Mouse (Mus musculus) heart, postnatal 0 days (tissue): Measurements from ENCODE around the gene Igsf21. TPM values are rescaled to one million over a fixed set of nuclear protein-coding genes. Genes with fewer than 3 reads are reported as not detected.

Source experiments
- ATAC-seq: fragments of 200-750 bp; cut with Nextera tagmentation; 2 replicates; pipeline ENCODE4 v1.8.0; 2017; ENCODE audit warnings: low read depth, moderate number of reproducible peaks, moderate library complexity; ENCODE audit not compliant: insufficient read depth
- DNase-seq: peaks from one replicate; pipeline ENCODE4 v3.0.0-alpha.2; 2016; ENCODE audit warnings: low spot score
- H3K27ac ChIP-seq: fragments of 300-500 bp; sonication (generic); 2 replicates; pipeline ENCODE4 v1.5.1; 2014; ENCODE audit warnings: low read depth, mild to moderate bottlenecking
- H3K27me3 ChIP-seq: fragments of 300-500 bp; sonication (generic); 2 replicates; pipeline ENCODE4 v1.6.1; 2014; ENCODE audit warnings: low read length, mixed read lengths; ENCODE audit not compliant: control insufficient read depth, insufficient read depth
- H3K36me3 ChIP-seq: fragments of 300-500 bp; sonication (generic); replicated peaks from 2 replicates; pipeline ENCODE4 v1.6.1; 2014; ENCODE audit warnings: low read length, mixed read lengths; ENCODE audit not compliant: control insufficient read depth, insufficient read depth
- H3K4me1 ChIP-seq: fragments of 300-500 bp; sonication (generic); 2 replicates; pipeline ENCODE4 v1.6.1; 2014; ENCODE audit warnings: antibody characterized with exemption; ENCODE audit not compliant: control insufficient read depth, insufficient read depth
- H3K4me2 ChIP-seq: fragments of 300-500 bp; sonication (generic); 2 replicates; pipeline ENCODE4 v1.6.1; 2014; ENCODE audit warnings: low read depth, mild to moderate bottlenecking, low read length, moderate library complexity
- H3K4me3 ChIP-seq: fragments of 300-500 bp; sonication (generic); 2 replicates; pipeline ENCODE4 v1.5.1; 2014; ENCODE audit warnings: low read depth, low read length
- H3K9ac ChIP-seq: fragments of 300-500 bp; sonication (generic); replicated peaks from 2 replicates; pipeline ENCODE4 v1.6.1; 2014; ENCODE audit warnings: low read depth, low read length, mixed read lengths
- H3K9me3 ChIP-seq: fragments of 300-500 bp; sonication (generic); replicated peaks from 2 replicates; pipeline ENCODE4 v1.6.1; 2016; ENCODE audit warnings: low read length; ENCODE audit not compliant: control insufficient read depth
- CTCF ChIP-seq: IDR thresholded peaks from 2 replicates; pipeline ENCODE4 v1.5.1; 2016; ENCODE audit warnings: antibody characterized with exemption, control low read depth, low read depth
- EP300 ChIP-seq: IDR thresholded peaks from 2 replicates; pipeline ENCODE4 v1.6.1; 2016; ENCODE audit warnings: antibody characterized with exemption, low read depth
- WGBS: fragments of 180-500 bp; shearing (Covaris S2); extraction: QIAGEN DNeasy Blood & Tissue Kit; methylation state at CpG from one replicate; pipeline ENCODE4 v1.1.7; 2014; 5-methylcytosine and 5-hydroxymethylcytosine counted together
- polyA plus RNA-seq: library from polyadenylated mRNA; unstranded; fragments of >200 nt; fragmentation: Nextera tagmentation; extraction: Ambion mirVana; gene quantifications from 2 replicates; pipeline ENCODE4 v1.2.1, GENCODE M21; 2015
- total RNA-seq: library from RNA; depleted of rRNA; stranded (reverse); fragments of >200 nt; gene quantifications from 2 replicates; pipeline ENCODE4 v1.2.3, GENCODE M21; 2014; ENCODE audit warnings: low replicate concordance

Gene Igsf21
- total and polyA plus RNA-seq, 2 experiments from 2014 or later, result 0.05 TPM; not detected in 1

DNA sequence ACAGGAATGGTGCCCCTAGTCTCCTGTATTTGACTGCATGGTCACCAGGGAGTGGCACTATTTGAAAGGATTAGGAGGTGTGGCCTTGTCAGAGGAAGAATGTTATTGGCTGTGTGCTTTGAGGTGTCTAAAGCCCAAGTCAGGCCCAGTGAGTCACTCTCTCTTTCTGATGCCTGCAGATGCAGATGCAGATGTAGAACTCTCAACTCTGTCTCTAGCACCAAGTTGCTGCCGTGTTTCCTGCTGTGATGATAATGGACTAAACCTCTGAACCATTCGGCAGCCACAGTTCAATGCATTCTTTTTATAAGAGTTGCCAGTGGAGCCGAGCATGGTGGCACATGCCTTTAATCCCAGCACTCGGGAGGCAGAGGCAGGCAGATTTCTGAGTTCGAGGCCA, 186.3 kb downstream of the Igsf21 start:
- no peak overlapping the region for H3K27ac ChIP-seq
- H3K4me2 ChIP-seq, result no peak overlapping the region
- ATAC-seq (no peak), DNase-seq (no peak)
- no peaks in the 10 kb centered on the region for H3K9me3 ChIP-seq
- no peak overlapping the region for H3K4me3 ChIP-seq
- no peak overlapping the region for H3K9ac ChIP-seq
- 72% methylated on average over 5 of the region's 5 CpGs for WGBS
- TF ChIP-seq EP300 (no peak), CTCF (no peak)
- H3K36me3 ChIP-seq, result no peaks in the 10 kb centered on the region
- H3K27me3 ChIP-seq, result no peaks in the 10 kb centered on the region
- H3K4me1 ChIP-seq, result no peaks in the 10 kb centered on the region

DNA sequence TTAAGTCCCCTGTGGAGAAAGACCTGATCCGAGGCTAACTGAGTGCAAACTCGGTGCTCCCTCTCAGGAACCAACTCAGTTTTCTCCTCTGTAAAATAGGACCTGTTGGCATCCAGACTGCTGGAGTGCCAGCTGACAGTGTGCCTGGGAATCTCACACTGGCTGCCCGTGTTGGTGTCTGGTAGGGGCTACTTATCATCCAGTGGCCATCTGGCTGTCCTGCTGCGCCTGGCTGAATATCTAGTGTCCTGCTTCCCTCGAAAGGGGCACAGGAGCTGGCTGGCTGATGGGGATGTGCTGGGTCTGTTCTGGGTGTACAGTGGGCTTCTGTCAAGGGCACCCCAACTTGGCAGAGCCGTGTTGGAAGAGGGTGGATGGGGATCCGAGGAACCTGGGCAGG, 193.5 kb downstream of the Igsf21 start:
- Histone ChIP-seq H3K9ac (no peak overlapping the region), H3K9me3 (peaks cover 7% of the 10 kb centered on the region), H3K4me3 (no peak overlapping the region), H3K4me2 (no peak overlapping the region), H3K27me3 (no peaks in the 10 kb centered on the region), H3K27ac (no peak overlapping the region), H3K36me3 (no peaks in the 10 kb centered on the region), H3K4me1 (no peaks in the 10 kb centered on the region)
- DNase-seq (no peak), ATAC-seq (no peak)
- TF ChIP-seq CTCF (no peak), EP300 (no peak)
- 63% methylated on average over 7 of the region's 7 CpGs for WGBS

DNA sequence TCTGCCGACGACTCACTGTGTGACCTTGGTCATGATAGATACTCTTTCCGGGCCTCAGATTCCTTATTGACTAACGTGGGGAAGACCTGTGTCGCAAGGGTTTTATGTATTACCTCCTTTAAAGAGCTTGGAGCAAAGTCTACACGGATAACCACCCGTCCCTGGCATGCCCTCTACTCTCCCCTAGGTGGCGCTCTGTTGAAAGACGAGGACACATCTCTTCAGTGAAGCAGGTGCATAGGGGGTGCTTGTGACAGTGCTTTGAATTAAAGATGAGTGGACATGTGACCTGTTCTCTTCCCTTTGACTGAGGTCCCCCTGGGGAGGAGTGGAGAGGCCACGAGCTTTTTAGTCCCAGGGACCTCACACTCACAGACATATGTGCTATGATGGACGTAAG, 194.0 kb downstream of the Igsf21 start:
- no peak overlapping the region for H3K4me2 ChIP-seq
- DNase-seq, result no peak
- H3K27ac ChIP-seq, result no peak overlapping the region
- no peak for ATAC-seq
- H3K4me3 ChIP-seq, result no peak overlapping the region
- peaks cover 7% of the 10 kb centered on the region for H3K9me3 ChIP-seq
- 52% methylated on average over 11 of the region's 11 CpGs for WGBS
- H3K9ac ChIP-seq, result no peak overlapping the region
- TF ChIP-seq EP300 (no peak), CTCF (no peak)
- H3K36me3 ChIP-seq, result no peaks in the 10 kb centered on the region
- no peaks in the 10 kb centered on the region for H3K27me3 ChIP-seq
- H3K4me1 ChIP-seq, result no peaks in the 10 kb centered on the region

DNA sequence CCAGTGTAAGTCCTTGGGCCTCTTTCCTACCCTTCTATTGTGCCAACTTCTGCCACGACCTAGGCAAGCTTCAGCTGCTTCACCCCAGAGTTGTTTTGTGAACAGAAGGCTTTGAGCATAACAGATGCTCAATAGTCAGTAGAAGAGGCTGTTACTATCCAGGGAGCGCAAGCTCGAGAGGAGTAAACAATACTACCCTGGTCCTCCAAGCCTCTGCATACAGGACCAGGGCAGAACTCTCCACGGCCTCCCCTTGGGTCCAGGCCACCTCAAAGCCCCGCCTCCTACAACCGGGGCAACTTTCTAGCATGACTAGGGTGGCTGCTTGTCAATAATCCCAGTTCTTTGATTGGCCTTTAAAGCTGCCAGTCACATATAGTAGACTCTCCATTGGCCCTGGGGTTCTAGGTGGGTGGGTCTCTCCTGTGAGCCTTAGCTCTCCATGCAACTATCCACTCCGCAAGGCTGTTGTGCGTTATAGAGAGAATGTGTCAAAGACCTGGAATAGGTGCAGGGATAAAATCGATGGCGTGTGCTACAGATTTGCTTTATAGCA, 198.7 kb downstream of the Igsf21 start:
- 60% methylated on average over 10 of the region's 10 CpGs for WGBS
- no peak overlapping the region for H3K4me3 ChIP-seq
- no peaks in the 10 kb centered on the region for H3K4me1 ChIP-seq
- no peak overlapping the region for H3K27ac ChIP-seq
- ATAC-seq, result no peak
- no peak for TF ChIP-seq CTCF
- H3K36me3 ChIP-seq, result no peaks in the 10 kb centered on the region
- H3K27me3 ChIP-seq, result no peaks in the 10 kb centered on the region
- no peak for DNase-seq
- H3K9ac ChIP-seq, result no peak overlapping the region
- H3K4me2 ChIP-seq, result no peak overlapping the region
- peaks cover 7% of the 10 kb centered on the region for H3K9me3 ChIP-seq

DNA sequence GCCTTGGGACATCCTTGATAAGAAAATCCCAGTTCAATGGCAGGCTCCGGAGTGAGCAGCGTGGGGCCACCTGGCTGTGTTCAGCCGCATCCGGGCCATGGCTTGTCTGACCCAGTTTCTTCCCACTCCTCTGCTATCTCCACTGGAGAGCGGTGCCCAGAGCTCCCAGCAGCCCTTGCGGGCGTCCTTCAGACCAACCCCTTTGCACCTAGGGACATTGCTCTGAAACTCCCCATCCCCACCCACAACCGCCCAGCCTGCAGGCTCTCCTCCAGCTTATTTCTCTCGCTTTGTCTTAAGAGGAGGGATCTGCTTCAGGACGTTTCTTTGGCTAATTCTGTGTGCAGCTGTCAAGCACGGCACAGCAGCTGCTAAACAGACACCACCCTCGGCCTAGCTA, 202.6 kb downstream of the Igsf21 start:
- Histone ChIP-seq H3K4me3 (no peak overlapping the region), H3K9ac (no peak overlapping the region), H3K4me1 (no peaks in the 10 kb centered on the region), H3K27me3 (peaks cover 13% of the 10 kb centered on the region), H3K27ac (no peak overlapping the region), H3K4me2 (no peak overlapping the region), H3K9me3 (peaks cover 3% of the 10 kb centered on the region), H3K36me3 (no peaks in the 10 kb centered on the region)
- DNase-seq (no peak), ATAC-seq (peak; percentile 44; the same call in 1 of the 2 replicates)
- WGBS, result 26% methylated on average over 12 of the region's 12 CpGs
- TF ChIP-seq CTCF (no peak), EP300 (no peak)

DNA sequence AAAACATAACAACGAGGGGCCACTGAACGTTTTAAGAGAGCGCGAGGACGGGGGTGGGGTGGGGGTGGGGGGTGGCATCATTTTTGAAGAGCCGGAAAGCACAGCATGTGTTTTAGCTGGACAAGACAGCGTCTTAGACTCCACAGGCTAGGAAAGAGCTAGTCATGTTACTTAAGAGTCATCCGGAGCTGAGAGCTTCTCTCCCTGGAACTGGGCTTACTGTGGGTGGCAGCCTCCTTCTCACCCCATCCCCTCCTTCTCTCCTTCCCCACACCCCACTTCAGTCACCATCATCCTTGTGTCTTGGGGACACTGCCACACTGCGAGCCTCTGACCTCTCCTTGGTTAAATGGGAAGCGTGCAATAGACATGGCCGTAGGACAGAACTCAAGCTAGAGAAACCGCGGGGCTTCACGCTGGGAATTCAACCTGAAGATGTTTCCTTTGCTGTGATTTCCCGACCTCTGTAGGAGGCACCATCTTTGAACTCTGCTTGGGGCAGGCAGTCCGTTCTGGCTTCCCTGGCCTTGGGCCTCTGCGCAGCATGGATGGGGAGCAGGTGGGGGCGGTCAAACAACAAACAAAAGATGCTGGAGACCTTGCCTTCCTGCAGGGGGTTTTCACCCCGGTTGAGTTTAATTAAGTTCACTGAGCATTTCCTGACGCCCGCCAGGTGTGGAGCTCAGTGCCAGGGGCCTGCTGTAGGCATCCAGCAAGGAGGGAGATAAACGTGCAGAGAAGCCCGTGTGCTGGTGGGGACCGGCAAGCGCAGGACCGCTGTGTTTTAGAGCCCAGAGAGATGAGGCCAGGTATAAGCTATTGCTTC, 207.8 kb downstream of the Igsf21 start:
- 5% methylated on average over 26 of the region's 26 CpGs for WGBS
- Histone ChIP-seq H3K4me2 (no peak overlapping the region), H3K9ac (no peak overlapping the region), H3K4me3 (no peak overlapping the region), H3K4me1 (no peaks in the 10 kb centered on the region), H3K36me3 (no peaks in the 10 kb centered on the region), H3K9me3 (peaks cover 3% of the 10 kb centered on the region), H3K27me3 (peaks cover 54% of the 10 kb centered on the region), H3K27ac (no peak overlapping the region)
- DNase-seq, result no peak
- no peak for ATAC-seq
- TF ChIP-seq EP300, result no peak
- no peak for TF ChIP-seq CTCF
